15 mouse cellular contexts compared by ENCODE assay signal in genomic region chr3:83997036-83997435, GRCm38 (mm10). TPM values are rescaled to one million over a fixed set of nuclear protein-coding genes. Genes with fewer than 3 reads are reported as not detected.
DNase-seq lines count a peak whose midpoint lies in the region; ATAC-seq and TF ChIP-seq lines count a peak whose summit lies in the region.
"Had no signal": no experiment of that assay in that cellular context is flagged by ENCODE, and none has a peak within 500 bp of the region (broad histone marks: within the 10 kb centered on the region; RNA-seq: fewer than 3 reads in every experiment).

No protein-coding gene starts in this region.

- DNase-seq in gastrocnemius, adult 2 months: no peak
- no peak for DNase-seq in gastrocnemius, postnatal 4 days (ENCODE audit: low spot score in 2 of 2)
- no peak for DNase-seq in liver, postnatal 0 days
- DNase-seq in liver: no peak
- DNase-seq in forebrain, embryonic 10.5 days (ENCODE audit: extremely low spot score, low spot score): no peak
- DNase-seq in thymus, postnatal 0 days (ENCODE audit: low spot score): peak; percentile 60
- DNase-seq in spleen, adult 12 weeks (ENCODE audit: low spot score): no peak
- no peak for DNase-seq in right cerebral cortex, adult 18-20 months
- DNase-seq: B cell, adult 2 months; kidney, adult 8-10 months had no signal

- H3K9me3 ChIP-seq in liver, postnatal 0 days (ENCODE audit: low read length): no peaks in the 10 kb centered on the region
- no peaks in the 10 kb centered on the region for H3K9me3 ChIP-seq in forebrain, embryonic 10.5 days
- H3K9me3 ChIP-seq: heart, embryonic 10.5 days; limb, embryonic 13.5 days; lung, embryonic 15.5 days; megakaryocyte, embryonic 14.5 days had no signal

- WGBS in liver, postnatal 0 days (ENCODE audit: insufficient replicate concordance): 70% methylated on average over 3 of the region's 3 CpGs
- 79% methylated on average over 3 of the region's 3 CpGs for WGBS in forebrain, embryonic 10.5 days

- peak; percentile 64 for ATAC-seq in liver, postnatal 0 days

- H3K9ac ChIP-seq in liver, postnatal 0 days (replicated peaks): no peak overlapping the region
- H3K9ac ChIP-seq: limb, embryonic 13.5 days; lung, embryonic 15.5 days had no signal

- no peak overlapping the region for H3K4me3 ChIP-seq in gastrocnemius, adult 2 months
- H3K4me3 ChIP-seq in liver, postnatal 0 days (ENCODE audit: low read depth, low read length): no peak overlapping the region
- no peak overlapping the region for H3K4me3 ChIP-seq in forebrain, embryonic 10.5 days
- H3K4me3 ChIP-seq: heart, embryonic 10.5 days; limb, embryonic 13.5 days; lung, embryonic 15.5 days; megakaryocyte, embryonic 14.5 days had no signal

- peaks cover 47% of the 10 kb centered on the region for H3K4me1 ChIP-seq in liver, postnatal 0 days (ENCODE audit: insufficient read depth)
- H3K4me1 ChIP-seq in forebrain, embryonic 10.5 days: peaks cover 65% of the 10 kb centered on the region

- intact Hi-C loops in gastrocnemius, adult 2 months (cut with DNase I): loop anchor here (5.0 kb wide), 1 partner anchor 40 kb away; no protein-coding TSS in a partner anchor

- no peak overlapping the region for H3K4me2 ChIP-seq in liver, postnatal 0 days (ENCODE audit: low read depth, low read length)
- H3K4me2 ChIP-seq: limb, embryonic 13.5 days; lung, embryonic 15.5 days had no signal

- peak overlapping the region; percentile 67; the same call in 1 of the 2 replicates for H3K27ac ChIP-seq in gastrocnemius, adult 2 months
- peak overlapping the region; percentile 81 for H3K27ac ChIP-seq in liver, postnatal 0 days (ENCODE audit: low read depth)
- H3K27ac ChIP-seq in forebrain, embryonic 10.5 days: peak overlapping the region; percentile 32; the same call in 1 of the 2 replicates
- H3K27ac ChIP-seq: heart, embryonic 10.5 days; lung, embryonic 15.5 days; stomach, postnatal 0 days had no signal

- no peaks in the 10 kb centered on the region for H3K27me3 ChIP-seq in liver, postnatal 0 days (ENCODE audit: insufficient read depth, low read length)
- H3K27me3 ChIP-seq in forebrain, embryonic 10.5 days (ENCODE audit: poor library complexity, severe bottlenecking): no peaks in the 10 kb centered on the region
- H3K27me3 ChIP-seq: limb, embryonic 13.5 days; lung, embryonic 15.5 days; megakaryocyte, embryonic 14.5 days had no signal

- TF ChIP-seq EP300 in liver, postnatal 0 days (IDR thresholded peaks at IDR 0.05; ENCODE audit: low read depth): peak; percentile 43; the same call in 1 of the 2 replicates

- TF ChIP-seq CTCF in gastrocnemius, adult 2 months (IDR thresholded peaks at IDR 0.05): no peak
- TF ChIP-seq CTCF in liver, postnatal 0 days (IDR thresholded peaks at IDR 0.05; ENCODE audit: low read depth): no peak

- no peaks in the 10 kb centered on the region; the same call in 1 of the 2 replicates for H3K36me3 ChIP-seq in liver, postnatal 0 days (replicated peaks; ENCODE audit: insufficient read depth, low read length)
- peaks cover 17% of the 10 kb centered on the region for H3K36me3 ChIP-seq in forebrain, embryonic 10.5 days (replicated peaks)
- H3K36me3 ChIP-seq: heart, embryonic 10.5 days; lung, embryonic 15.5 days had no signal

RNA-seq across cellular contexts. Expression of gene Tmem131l, which starts 42.9 kb away (rescaled TPM):
- total RNA-seq in gastrocnemius, adult 2 months (2021): 10 to 100 TPM; 12.0 to 17.4 TPM
- 10 to 100 TPM; 59.8 to 60.5 TPM for total RNA-seq in gastrocnemius, postnatal 4 days (2021)
- 19.1 and 20.2 TPM in 2 replicates for polyA plus RNA-seq in liver, postnatal 0 days (2015; fragmentation: Nextera tagmentation; extraction: Ambion mirVana)
- polyA plus RNA-seq in forebrain, embryonic 10.5 days (2016; fragmentation: Nextera tagmentation; extraction: Ambion mirVana): 64.6 and 74.8 TPM in 2 replicates
- 126 and 132 TPM in 2 replicates for polyA plus RNA-seq in thymus, postnatal 0 days (2015; fragmentation: Nextera tagmentation; extraction: Ambion mirVana)
